Mouse (Mus musculus): ENCODE data around the gene 2210407C18Rik.

GRCm38 (mm10) chr11:58597837-58598236, 18.0 kb downstream of the 2210407C18Rik start:
- TF ChIP-seq POLR2A (IDR thresholded peaks at IDR 0.05; ENCODE audit: control insufficient read depth, extremely low read depth, insufficient read depth, low read length, poor library complexity) (no peak), CTCF (IDR thresholded peaks at IDR 0.05; ENCODE audit: borderline replicate concordance, control insufficient read depth, extremely low read depth, insufficient read depth, low read length, poor library complexity) (no peak)
